Mouse (Mus musculus) bone marrow macrophage, adult 2 months (primary cell): ENCODE measurements around the gene Mrpl20.

ENCODE experiments used
- CTCF ChIP-seq: IDR thresholded peaks from 2 replicates; pipeline ENCODE4 v1.5.1; 2012; ENCODE audit warnings: low read depth, mild to moderate bottlenecking, low read length, moderate library complexity
- POLR2A ChIP-seq: IDR thresholded peaks from 2 replicates; pipeline ENCODE4 v1.6.1; 2012; ENCODE audit warnings: mild to moderate bottlenecking, low read depth, low read length, borderline replicate concordance

DNA sequence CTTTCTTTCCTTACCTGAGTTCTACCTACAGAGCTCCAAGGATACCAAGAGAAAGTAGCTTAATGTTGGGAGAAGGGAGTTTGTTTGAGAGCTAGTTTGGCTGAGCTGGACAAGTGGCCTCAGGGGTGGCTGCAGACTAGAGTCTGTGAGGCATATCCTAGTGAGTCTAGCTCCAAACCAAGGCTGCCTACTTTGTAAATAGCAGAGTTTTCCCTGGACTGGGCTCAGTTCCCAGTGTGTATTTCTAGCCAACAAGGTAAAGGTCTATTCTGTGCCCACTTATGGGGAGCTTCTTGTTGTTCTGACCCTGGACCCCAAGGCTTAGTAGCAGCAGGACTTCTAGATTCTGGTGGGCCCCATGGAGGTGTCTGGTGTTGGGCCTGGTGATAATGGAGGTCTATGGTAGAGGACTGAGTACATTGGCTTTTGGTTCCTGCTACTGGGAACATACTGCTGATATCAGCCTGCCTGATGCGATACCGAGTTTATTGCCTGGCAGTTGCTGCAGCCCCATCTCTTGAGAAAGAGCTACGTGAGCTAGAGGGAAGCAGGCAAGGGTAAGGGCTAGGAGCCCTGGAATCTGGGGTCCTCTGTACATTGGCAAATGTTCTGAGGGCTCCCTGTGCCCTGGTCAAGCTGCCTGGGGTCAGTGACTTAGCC, 47.2 kb downstream of the Mrpl20 start:
- TF ChIP-seq POLR2A (no peak), CTCF (no peak)
